ENCODE assay signal across 8 mouse cellular contexts in the genomic region with DNA sequence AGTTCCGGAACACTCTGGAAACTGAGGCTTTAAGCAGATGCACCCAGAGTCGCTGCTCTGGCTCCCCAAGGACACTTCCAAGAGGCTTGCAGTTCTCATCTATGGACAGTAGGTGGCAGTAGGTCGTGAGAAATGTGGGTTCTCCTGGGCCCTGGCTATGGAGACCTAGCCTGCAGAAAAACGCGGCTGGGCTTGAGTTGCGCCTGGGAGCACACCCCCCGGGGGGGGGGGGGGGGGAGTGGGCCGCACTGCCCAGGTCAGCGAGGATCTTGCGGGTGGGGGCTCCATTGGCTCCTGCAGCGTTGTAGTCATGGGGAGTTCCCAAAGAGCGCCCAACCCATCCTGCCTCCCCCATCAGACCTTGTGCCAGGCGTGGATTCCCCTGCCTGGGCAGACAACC.
A peak's percentile ranks its signal among the peaks of the same experiment; 100 is the strongest.
DNase-seq lines count a peak whose midpoint lies in the region; ATAC-seq and TF ChIP-seq lines count a peak whose summit lies in the region.

No protein-coding gene starts in this region.

- H3K27me3 ChIP-seq in E14TG2a.4 (ENCODE audit: insufficient read depth, low read length): peaks cover 6% of the 10 kb centered on the region; the same call in 1 of the 2 replicates
- peaks cover 23% of the 10 kb centered on the region for H3K27me3 ChIP-seq in forebrain, embryonic 13.5 days
- H3K27me3 ChIP-seq in liver, embryonic 15.5 days: no peaks in the 10 kb centered on the region
- H3K27me3 ChIP-seq in neural tube, embryonic 13.5 days: peaks cover 3% of the 10 kb centered on the region; the same call in 1 of the 2 replicates

- no peak overlapping the region; the same call in 1 of the 2 replicates for H3K9ac ChIP-seq in forebrain, embryonic 13.5 days
- H3K9ac ChIP-seq in liver, embryonic 15.5 days: no peak overlapping the region
- H3K9ac ChIP-seq in neural tube, embryonic 13.5 days: 0 out of 2 replicates have a peak overlapping the region, but pooled peaks have one; percentile 44

- peak; percentile 88 for ATAC-seq in forebrain, embryonic 13.5 days
- peak; percentile 65; the same call in 1 of the 2 replicates for ATAC-seq in liver, embryonic 15.5 days (ENCODE audit: insufficient read depth)
- peak; percentile 92 for ATAC-seq in neural tube, embryonic 13.5 days (ENCODE audit: low read depth)

- intact Hi-C loops in heart, postnatal 10 days (cut with DNase I): loop anchor here (2.0 to 10.0 kb wide), 4 partner anchors 150 to 824 kb away; no protein-coding TSS in a partner anchor

- DNase-seq in c-Kit-positive CD71-positive TER-119-positive erythroid progenitor cells, embryonic 14.5 days (ENCODE audit: low spot score): peak; percentile 44
- DNase-seq in heart, postnatal 10 days: peak; percentile 91 to 94
- DNase-seq in kidney, postnatal 4 days: peak; percentile 95 to 96
- peak; percentile 50 for DNase-seq in telencephalon, adult 2 months (ENCODE audit: low read depth, low spot score)

- H3K4me3 ChIP-seq in E14TG2a.4 (replicated peaks; ENCODE audit: low read length): peak overlapping the region; percentile 61
- H3K4me3 ChIP-seq in forebrain, embryonic 13.5 days: peak overlapping the region; percentile 27
- H3K4me3 ChIP-seq in liver, embryonic 15.5 days (replicated peaks): peak overlapping the region; percentile 10; the same call in 1 of the 2 replicates
- H3K4me3 ChIP-seq in neural tube, embryonic 13.5 days: peak overlapping the region; percentile 22

- no peaks in the 10 kb centered on the region for H3K9me3 ChIP-seq in E14TG2a.4 (ENCODE audit: low read length)
- H3K9me3 ChIP-seq in forebrain, embryonic 13.5 days (replicated peaks): no peaks in the 10 kb centered on the region
- no peaks in the 10 kb centered on the region for H3K9me3 ChIP-seq in liver, embryonic 15.5 days (replicated peaks)
- no peaks in the 10 kb centered on the region for H3K9me3 ChIP-seq in neural tube, embryonic 13.5 days

- H3K4me2 ChIP-seq in forebrain, embryonic 13.5 days: peak overlapping the region; percentile 64
- H3K4me2 ChIP-seq in liver, embryonic 15.5 days: peak overlapping the region; percentile 58
- peak overlapping the region; percentile 56 for H3K4me2 ChIP-seq in neural tube, embryonic 13.5 days

- 1% methylated on average over 13 of the region's 13 CpGs for WGBS in forebrain, embryonic 13.5 days
- WGBS in liver, embryonic 15.5 days (ENCODE audit: insufficient replicate concordance): 2% methylated on average over 10 of the region's 13 CpGs
- WGBS in neural tube, embryonic 13.5 days: 2% methylated on average over 13 of the region's 13 CpGs

- no peaks in the 10 kb centered on the region for H3K36me3 ChIP-seq in E14TG2a.4 (ENCODE audit: insufficient read depth, low read length)
- no peaks in the 10 kb centered on the region for H3K36me3 ChIP-seq in forebrain, embryonic 13.5 days (ENCODE audit: poor library complexity, severe bottlenecking)
- no peaks in the 10 kb centered on the region for H3K36me3 ChIP-seq in liver, embryonic 15.5 days (replicated peaks)
- H3K36me3 ChIP-seq in neural tube, embryonic 13.5 days: no peaks in the 10 kb centered on the region

- H3K4me1 ChIP-seq in E14TG2a.4 (replicated peaks; ENCODE audit: low read depth, low read length): peaks cover 5% of the 10 kb centered on the region
- peaks cover 28% of the 10 kb centered on the region for H3K4me1 ChIP-seq in forebrain, embryonic 13.5 days
- H3K4me1 ChIP-seq in liver, embryonic 15.5 days (replicated peaks): peaks cover 4% of the 10 kb centered on the region
- peaks cover 31% of the 10 kb centered on the region for H3K4me1 ChIP-seq in neural tube, embryonic 13.5 days (replicated peaks)

- H3K27ac ChIP-seq in forebrain, embryonic 13.5 days: no peak overlapping the region
- no peak overlapping the region for H3K27ac ChIP-seq in liver, embryonic 15.5 days (replicated peaks)
- no peak overlapping the region for H3K27ac ChIP-seq in neural tube, embryonic 13.5 days (replicated peaks)

- TF ChIP-seq CTCF in E14TG2a.4 (conservative IDR thresholded peaks at IDR 0.05; ENCODE audit: low read length): peak; percentile 72

Comparison
In these comparisons a context has a peak if more than half of its experiments do, and no peak if none do; other contexts are left out.
1. H3K4me3 ChIP-seq: peak in every context shown above with its lines; median percentile 61 in E14TG2a.4; 27 in forebrain, embryonic 13.5 days; 22 in neural tube, embryonic 13.5 days; 10 in liver, embryonic 15.5 days.
2. DNase-seq: peak in every context shown above with its lines; median percentile 96 in kidney, postnatal 4 days; 92 in heart, postnatal 10 days; 50 in telencephalon, adult 2 months; 44 in c-Kit-positive CD71-positive TER-119-positive erythroid progenitor cells, embryonic 14.5 days.